ENCODE assay signal across 20 mouse cellular contexts in genomic region chr2:68981302-68981701, GRCm38 (mm10).
DNase-seq lines count a peak whose midpoint lies in the region; ATAC-seq and TF ChIP-seq lines count a peak whose summit lies in the region.
"Had no signal": no experiment of that assay in that cellular context is flagged by ENCODE, and none has a peak within 500 bp of the region (broad histone marks: within the 10 kb centered on the region; RNA-seq: fewer than 3 reads in every experiment).

No protein-coding gene starts in this region.

- DNase-seq in CD4-positive, CD25-positive, alpha-beta regulatory T cell, adult 2 months (ENCODE audit: low read depth, low spot score): peak; percentile 12
- DNase-seq in midbrain, embryonic 14.5 days: no peak
- DNase-seq in cerebellum, adult 9-10 months: no peak
- DNase-seq: adrenal gland, postnatal 14 days; cerebellum, adult 11-12 months; cerebellum, postnatal 25 days; embryo, embryonic 11 days; gastrocnemius, postnatal 36 days; layer of hippocampus, postnatal 36 days; lung, postnatal 36 days had no signal

- H3K4me2 ChIP-seq in intestine, embryonic 16.5 days (ENCODE audit: low read depth, low read length): no peak overlapping the region
- H3K4me2 ChIP-seq in intestine, postnatal 0 days (replicated peaks; ENCODE audit: low read depth): no peak overlapping the region
- H3K4me2 ChIP-seq in midbrain, embryonic 15.5 days: no peak overlapping the region
- H3K4me2 ChIP-seq in midbrain, embryonic 14.5 days (ENCODE audit: low read length): no peak overlapping the region
- peak overlapping the region; percentile 22; the same call in 1 of the 2 replicates for H3K4me2 ChIP-seq in stomach, embryonic 16.5 days (ENCODE audit: low read depth, low read length)
- H3K4me2 ChIP-seq: forebrain, embryonic 12.5 days; limb, embryonic 13.5 days had no signal

- H3K27me3 ChIP-seq in intestine, embryonic 16.5 days (replicated peaks; ENCODE audit: control insufficient read depth, insufficient read depth, low read length): no peaks in the 10 kb centered on the region
- no peaks in the 10 kb centered on the region for H3K27me3 ChIP-seq in intestine, postnatal 0 days (replicated peaks; ENCODE audit: control insufficient read depth, insufficient read depth, low read length)
- H3K27me3 ChIP-seq in midbrain, embryonic 15.5 days (replicated peaks): no peaks in the 10 kb centered on the region
- no peaks in the 10 kb centered on the region for H3K27me3 ChIP-seq in midbrain, embryonic 14.5 days (ENCODE audit: control insufficient read depth, insufficient read depth, low read length)
- no peaks in the 10 kb centered on the region for H3K27me3 ChIP-seq in stomach, embryonic 16.5 days (ENCODE audit: control insufficient read depth, insufficient read depth, low read length)
- H3K27me3 ChIP-seq: CH12.LX; forebrain, embryonic 12.5 days; limb, embryonic 13.5 days had no signal

- no peak for ATAC-seq in CD4-positive, CD25-positive, alpha-beta regulatory T cell, adult 4 months
- no peak for ATAC-seq in intestine, embryonic 16.5 days
- no peak for ATAC-seq in intestine, postnatal 0 days
- ATAC-seq in midbrain, embryonic 15.5 days (replicated peaks): peak; percentile 44
- ATAC-seq in midbrain, embryonic 14.5 days (ENCODE audit: low FRiP score, low TSS enrichment): no peak
- no peak for ATAC-seq in stomach, embryonic 16.5 days (ENCODE audit: insufficient read depth, low FRiP score)

- 61% methylated on average over 9 of the region's 9 CpGs for WGBS in intestine, embryonic 16.5 days
- WGBS in intestine, postnatal 0 days: 64% methylated on average over 9 of the region's 9 CpGs
- WGBS in midbrain, embryonic 15.5 days: 89% methylated on average over 9 of the region's 9 CpGs
- WGBS in midbrain, embryonic 14.5 days: 93% methylated on average over 9 of the region's 9 CpGs
- WGBS in stomach, embryonic 16.5 days: 60% methylated on average over 9 of the region's 9 CpGs

- H3K4me1 ChIP-seq in intestine, embryonic 16.5 days (ENCODE audit: control insufficient read depth, insufficient read depth, low read length): peaks cover 26% of the 10 kb centered on the region
- no peaks in the 10 kb centered on the region for H3K4me1 ChIP-seq in intestine, postnatal 0 days (replicated peaks; ENCODE audit: control insufficient read depth, insufficient read depth, low read length)
- peaks cover 14% of the 10 kb centered on the region for H3K4me1 ChIP-seq in midbrain, embryonic 15.5 days
- peaks cover 14% of the 10 kb centered on the region for H3K4me1 ChIP-seq in midbrain, embryonic 14.5 days (ENCODE audit: control insufficient read depth, insufficient read depth, low read length)
- H3K4me1 ChIP-seq in stomach, embryonic 16.5 days (ENCODE audit: control insufficient read depth, insufficient read depth, low read length): peaks cover 33% of the 10 kb centered on the region

- no peaks in the 10 kb centered on the region for H3K36me3 ChIP-seq in intestine, embryonic 16.5 days (ENCODE audit: control insufficient read depth, insufficient read depth, low read length)
- H3K36me3 ChIP-seq in intestine, postnatal 0 days (ENCODE audit: control insufficient read depth, insufficient read depth): no peaks in the 10 kb centered on the region
- H3K36me3 ChIP-seq in midbrain, embryonic 15.5 days (replicated peaks): no peaks in the 10 kb centered on the region
- H3K36me3 ChIP-seq in midbrain, embryonic 14.5 days (ENCODE audit: control insufficient read depth, insufficient read depth, low read length): no peaks in the 10 kb centered on the region
- H3K36me3 ChIP-seq in stomach, embryonic 16.5 days (ENCODE audit: control insufficient read depth, insufficient read depth, low read length): no peaks in the 10 kb centered on the region
- H3K36me3 ChIP-seq: forebrain, embryonic 12.5 days; hindbrain, embryonic 10.5 days; limb, embryonic 13.5 days had no signal

- no peak for TF ChIP-seq CTCF in intestine, postnatal 0 days (IDR thresholded peaks at IDR 0.05; ENCODE audit: low read depth)

- H3K27ac ChIP-seq in intestine, embryonic 16.5 days (ENCODE audit: low read length): peak overlapping the region; percentile 41; the same call in 1 of the 2 replicates
- no peak overlapping the region for H3K27ac ChIP-seq in intestine, postnatal 0 days (ENCODE audit: low read depth, low read length)
- no peak overlapping the region for H3K27ac ChIP-seq in midbrain, embryonic 15.5 days
- no peak overlapping the region for H3K27ac ChIP-seq in midbrain, embryonic 14.5 days (replicated peaks; ENCODE audit: low read depth, low read length)
- H3K27ac ChIP-seq in stomach, embryonic 16.5 days (ENCODE audit: low read length): peak overlapping the region; percentile 12; the same call in 1 of the 2 replicates
- H3K27ac ChIP-seq: forebrain, embryonic 12.5 days; hindbrain, embryonic 10.5 days; limb, embryonic 13.5 days; liver, embryonic 14.5 days had no signal

- no peak overlapping the region for H3K4me3 ChIP-seq in intestine, embryonic 16.5 days (ENCODE audit: low read length)
- no peak overlapping the region for H3K4me3 ChIP-seq in intestine, postnatal 0 days (ENCODE audit: low read depth, low read length)
- no peak overlapping the region for H3K4me3 ChIP-seq in midbrain, embryonic 15.5 days
- H3K4me3 ChIP-seq in midbrain, embryonic 14.5 days (replicated peaks; ENCODE audit: low read depth, low read length): no peak overlapping the region
- H3K4me3 ChIP-seq in stomach, embryonic 16.5 days (replicated peaks; ENCODE audit: low read length): no peak overlapping the region
- H3K4me3 ChIP-seq: forebrain, embryonic 12.5 days; hindbrain, embryonic 10.5 days; limb, embryonic 13.5 days had no signal

- no peaks in the 10 kb centered on the region for H3K9me3 ChIP-seq in intestine, embryonic 16.5 days (ENCODE audit: control insufficient read depth, low read length)
- no peaks in the 10 kb centered on the region for H3K9me3 ChIP-seq in intestine, postnatal 0 days (ENCODE audit: control insufficient read depth)
- H3K9me3 ChIP-seq in midbrain, embryonic 15.5 days: no peaks in the 10 kb centered on the region
- H3K9me3 ChIP-seq in midbrain, embryonic 14.5 days (ENCODE audit: control insufficient read depth, low read length): no peaks in the 10 kb centered on the region
- no peaks in the 10 kb centered on the region for H3K9me3 ChIP-seq in stomach, embryonic 16.5 days (replicated peaks; ENCODE audit: control insufficient read depth, low read length)
- H3K9me3 ChIP-seq: forebrain, embryonic 12.5 days; hindbrain, embryonic 10.5 days; limb, embryonic 13.5 days had no signal

- no peak overlapping the region for H3K9ac ChIP-seq in intestine, embryonic 16.5 days (ENCODE audit: low read depth, low read length)
- no peak overlapping the region for H3K9ac ChIP-seq in intestine, postnatal 0 days (ENCODE audit: low read depth, low read length)
- no peak overlapping the region for H3K9ac ChIP-seq in midbrain, embryonic 15.5 days
- H3K9ac ChIP-seq in midbrain, embryonic 14.5 days (replicated peaks; ENCODE audit: low read length): no peak overlapping the region
- no peak overlapping the region for H3K9ac ChIP-seq in stomach, embryonic 16.5 days (ENCODE audit: low read length)
- H3K9ac ChIP-seq: forebrain, embryonic 12.5 days; limb, embryonic 13.5 days; liver, embryonic 14.5 days had no signal

Comparison
In these comparisons a context has a peak if more than half of its experiments do, and no peak if none do; other contexts are left out.
1. H3K27ac ChIP-seq: peak in intestine, embryonic 16.5 days (single experiment) and stomach, embryonic 16.5 days (single experiment); none in intestine, postnatal 0 days (single experiment), midbrain, embryonic 15.5 days (single experiment) and midbrain, embryonic 14.5 days (single experiment).